Mouse (Mus musculus) testis, postnatal 14 days (tissue): ENCODE data around the gene Gpr162.
"Not testable (repeated sequence)": the region's sequence is repeated elsewhere in the genome, so short reads cannot be mapped to it uniquely, and the experiment has no call there.

Experiments used
- DNase-seq: peaks from one replicate; pipeline ENCODE4 v3.0.0; 2021; ENCODE audit warnings: low spot score

Gpr162 gene

GRCm38 (mm10) chr6:124836411-124836810 lies 27.4 kb downstream of the Gpr162 start:
- DNase-seq, result no peak

GRCm38 (mm10) chr6:124835531-124835930 lies 28.3 kb downstream of the Gpr162 start:
- DNase-seq, result no peak

GRCm38 (mm10) chr6:124834512-124835081 lies 29.2 kb downstream of the Gpr162 start:
- DNase-seq, result no peak

GRCm38 (mm10) chr6:124831649-124832048 lies 32.1 kb downstream of the Gpr162 start:
- DNase-seq, result no peak

- not testable (repeated sequence) for DNase-seq
Observed at GRCm38 (mm10) chr6:124831199-124831598, 32.6 kb downstream of the Gpr162 start.

- peak; percentile 96 for DNase-seq
Observed at GRCm38 (mm10) chr6:124829799-124830700, 33.7 kb downstream of the Gpr162 start.

GRCm38 (mm10) chr6:124828868-124829798 lies 34.6 kb downstream of the Gpr162 start, which contains the start of the genes Usp5 and Cdca3:
Usp5 (minus strand) TSS chr6:124829484.
Cdca3 (plus strand) TSS chr6:124829547.
- DNase-seq, result peak; percentile 99

- peak; percentile 52 for DNase-seq
Observed at GRCm38 (mm10) chr6:124828101-124828592, 35.6 kb downstream of the Gpr162 start.

- no peak for DNase-seq
Observed at GRCm38 (mm10) chr6:124822049-124822448, 41.7 kb downstream of the Gpr162 start.

GRCm38 (mm10) chr6:124820891-124821290 lies 42.9 kb downstream of the Gpr162 start:
- DNase-seq, result no peak

GRCm38 (mm10) chr6:124817971-124818370 lies 45.8 kb downstream of the Gpr162 start:
- DNase-seq, result no peak

- no peak for DNase-seq
Observed at GRCm38 (mm10) chr6:124817563-124817962, 46.2 kb downstream of the Gpr162 start.

- no peak for DNase-seq
Observed at GRCm38 (mm10) chr6:124817125-124817524, 46.7 kb downstream of the Gpr162 start.

GRCm38 (mm10) chr6:124816611-124817010 lies 47.2 kb downstream of the Gpr162 start:
- no peak for DNase-seq

GRCm38 (mm10) chr6:124814858-124815774 lies 48.7 kb downstream of the Gpr162 start:
- DNase-seq, result no peak

GRCm38 (mm10) chr6:124814448-124814847 lies 49.3 kb downstream of the Gpr162 start:
- DNase-seq, result no peak

GRCm38 (mm10) chr6:124813933-124814332 lies 49.9 kb downstream of the Gpr162 start, which contains the start of gene Tpi1:
Tpi1 (minus strand) TSS chr6:124814296.
- DNase-seq, result peak; percentile 82

- peak; percentile 59 for DNase-seq
Observed at GRCm38 (mm10) chr6:124813496-124813895, 50.3 kb downstream of the Gpr162 start.

- DNase-seq, result no peak
Observed at GRCm38 (mm10) chr6:124812848-124813247, 50.9 kb downstream of the Gpr162 start.

- DNase-seq, result peak; percentile 14
Observed at GRCm38 (mm10) chr6:124811701-124812560, 51.9 kb downstream of the Gpr162 start.
